Mouse (Mus musculus) spleen, postnatal 4 days (tissue): ENCODE measurements at regions not wholly inside any gene's neighbourhood (a gene's known extent, or its start where the extent isn't known, plus 50 kb on each side); places are given as distances from the start of the nearest gene placed in this dataset.

ENCODE experiments used
- DNase-seq, 2 experiments: peaks; one replicate each; pipeline ENCODE4 v3.0.0; 2022; ENCODE audit warnings: low spot score in 2 of 2

DNA sequence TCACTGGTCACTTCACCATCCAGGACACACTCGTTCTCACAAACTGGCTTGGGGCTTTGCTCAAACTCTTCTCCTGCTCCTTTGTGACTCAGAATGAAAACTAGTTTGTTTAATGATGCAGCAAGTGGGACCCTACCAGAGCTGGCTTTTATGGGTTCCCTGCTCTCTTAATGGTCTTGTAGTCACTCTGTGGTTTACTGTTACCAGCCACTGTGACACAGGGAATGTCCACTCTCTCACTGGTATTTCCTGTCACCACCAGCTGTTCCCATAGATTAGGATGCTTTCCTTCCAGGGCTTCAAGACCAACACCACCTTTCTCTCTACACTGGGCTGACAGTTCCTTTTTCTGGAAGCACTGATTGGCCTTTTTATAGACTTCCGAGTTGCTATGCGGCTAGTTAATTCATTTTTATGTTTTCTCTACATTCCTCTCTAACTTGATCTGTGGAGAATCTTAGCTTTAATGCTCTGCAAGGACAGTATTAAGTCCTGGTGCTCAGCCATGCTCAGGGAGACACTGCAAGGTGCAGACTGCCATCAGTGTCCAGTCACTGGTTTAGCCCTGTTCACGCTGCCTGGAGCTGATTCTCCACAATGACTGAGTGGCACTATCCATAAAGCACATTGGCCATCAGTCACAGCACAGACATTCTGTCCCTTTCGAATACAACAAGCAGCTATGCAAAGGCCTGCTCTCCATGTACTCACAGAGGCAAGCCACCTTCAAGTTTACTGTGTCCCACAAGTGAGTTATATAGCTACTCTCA is 149.2 kb upstream of the Klf14 start:
- no peak for DNase-seq

DNA sequence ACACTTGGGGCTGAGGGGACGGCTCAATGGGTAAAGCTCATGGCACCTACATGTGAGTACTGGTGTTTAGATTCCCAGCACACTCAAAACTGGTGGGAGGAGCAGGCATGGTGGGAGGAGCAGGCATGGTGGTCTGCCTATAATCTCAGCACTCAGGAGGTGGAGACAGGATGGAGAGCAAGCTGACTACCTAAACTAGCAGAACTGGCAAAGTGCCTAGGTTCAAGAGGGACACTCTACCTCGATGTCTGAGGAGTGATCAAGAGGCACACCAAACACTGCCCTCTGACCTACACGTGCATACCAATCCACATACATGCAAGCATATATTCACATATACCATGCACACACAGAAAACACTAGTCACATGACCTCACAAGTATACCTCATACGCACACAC is 150.7 kb upstream of the Klf14 start:
- no peak for DNase-seq

- no peak for DNase-seq
Observed at GRCm38 (mm10) chr6:31112293-31113077, 153.6 kb upstream of the Klf14 start.

- no peak for DNase-seq
Observed at GRCm38 (mm10) chr6:31113558-31114326, 154.9 kb upstream of the Klf14 start.

GRCm38 (mm10) chr6:31114336-31115335 is 155.8 kb upstream of the Klf14 start:
- no peak for DNase-seq

DNA sequence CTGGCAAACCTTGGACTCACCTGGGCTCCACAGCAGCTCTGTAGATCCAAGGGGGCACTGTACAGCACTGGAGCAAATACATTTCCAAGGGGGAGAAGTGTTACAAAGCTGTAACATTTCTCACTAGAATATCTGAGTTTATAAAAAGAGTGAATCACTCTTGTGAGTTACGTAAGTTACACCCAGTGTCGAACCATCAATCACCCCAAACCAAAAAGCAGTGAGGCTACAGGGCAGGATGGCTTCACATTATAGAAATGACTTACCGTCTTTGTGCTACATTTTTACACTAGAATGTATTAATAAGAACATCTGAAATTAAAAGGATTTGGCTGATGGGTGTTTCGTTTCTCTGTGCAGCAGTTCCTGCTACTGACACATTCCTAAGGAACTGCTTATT is 156.7 kb upstream of the Klf14 start:
- no peak for DNase-seq

DNA sequence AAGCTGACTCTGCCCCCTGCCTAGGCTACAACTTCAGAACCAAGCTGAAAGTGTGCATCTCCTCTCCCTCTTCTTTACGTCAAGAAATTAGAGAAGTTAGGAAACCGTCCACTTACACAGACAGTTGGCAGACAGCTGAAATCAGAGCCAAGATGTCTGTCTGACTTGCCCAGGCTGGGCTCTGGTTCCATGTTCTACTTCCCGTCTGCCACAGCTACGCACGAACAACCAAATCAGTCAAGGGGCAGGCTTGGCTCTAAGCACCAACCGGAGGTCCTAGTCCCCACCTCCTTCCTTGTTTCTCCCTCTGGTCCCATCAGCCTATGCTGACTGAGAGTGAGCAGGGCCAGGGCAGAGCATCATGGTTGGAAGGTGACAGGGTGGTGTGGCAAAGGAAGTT is 157.5 kb upstream of the Klf14 start:
- DNase-seq = no peak

DNA sequence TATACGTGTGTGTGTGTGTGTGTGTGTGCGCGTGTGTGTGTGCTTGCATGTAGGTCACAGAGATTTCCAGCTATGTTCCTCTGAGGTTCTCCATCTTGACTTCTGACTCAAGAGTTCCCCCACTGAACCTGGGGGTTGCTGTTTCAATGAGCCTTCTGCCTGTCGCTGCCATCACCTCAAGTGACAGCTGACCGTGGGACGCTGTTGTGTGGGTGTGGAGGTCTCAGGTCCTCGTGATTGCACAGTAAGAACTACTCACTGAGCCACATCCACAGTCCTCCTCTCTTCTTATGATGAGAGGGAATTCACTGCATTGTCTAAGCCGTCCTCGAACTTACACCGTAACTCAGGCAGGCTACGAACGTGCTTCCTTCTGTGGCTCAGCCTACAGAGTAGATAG is 158.8 kb upstream of the Klf14 start:
- DNase-seq = no peak

GRCm38 (mm10) chr6:31121008-31121407 is 162.1 kb upstream of the Klf14 start:
- no peak for DNase-seq

- no peak for DNase-seq
Observed at GRCm38 (mm10) chr6:31122895-31123294, 164.0 kb upstream of the Klf14 start.

DNA sequence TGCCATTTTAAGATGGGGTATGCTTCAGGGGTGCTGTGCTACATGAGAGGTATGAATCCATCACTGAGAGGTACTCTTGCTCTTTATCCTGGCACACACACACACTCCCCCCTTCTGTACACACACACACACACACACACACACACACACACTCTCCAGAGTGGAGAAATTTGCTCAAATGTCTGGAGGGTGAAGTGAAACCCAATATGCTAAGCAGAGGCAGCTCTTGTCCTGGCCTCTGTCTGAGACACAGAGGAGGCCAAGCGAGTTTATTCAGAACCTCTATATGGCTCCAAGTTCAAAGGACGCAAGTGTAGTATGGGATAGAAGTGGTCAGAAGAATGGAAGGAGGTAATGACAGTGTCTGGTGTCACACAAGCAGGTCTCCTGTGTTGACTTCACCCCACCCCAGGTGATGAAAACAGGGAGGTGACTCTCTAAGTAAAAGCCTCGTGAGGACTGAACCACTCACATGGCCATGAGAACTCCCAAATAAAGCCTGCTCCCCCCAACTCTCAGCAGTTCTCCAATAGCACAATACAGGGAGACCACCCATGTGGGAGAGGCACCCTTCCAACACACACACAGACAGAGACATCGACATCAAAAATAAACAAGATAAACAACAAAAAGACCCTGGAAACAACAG is 164.6 kb upstream of the Klf14 start:
- DNase-seq = no peak

GRCm38 (mm10) chr6:31124076-31124475 is 165.2 kb upstream of the Klf14 start:
- DNase-seq = no peak

- no peak for DNase-seq
Observed at GRCm38 (mm10) chr6:31124872-31125271, 166.0 kb upstream of the Klf14 start.

GRCm38 (mm10) chr6:31125328-31126118 is 166.6 kb upstream of the Klf14 start:
- DNase-seq = peak; percentile 73 to 78

DNA sequence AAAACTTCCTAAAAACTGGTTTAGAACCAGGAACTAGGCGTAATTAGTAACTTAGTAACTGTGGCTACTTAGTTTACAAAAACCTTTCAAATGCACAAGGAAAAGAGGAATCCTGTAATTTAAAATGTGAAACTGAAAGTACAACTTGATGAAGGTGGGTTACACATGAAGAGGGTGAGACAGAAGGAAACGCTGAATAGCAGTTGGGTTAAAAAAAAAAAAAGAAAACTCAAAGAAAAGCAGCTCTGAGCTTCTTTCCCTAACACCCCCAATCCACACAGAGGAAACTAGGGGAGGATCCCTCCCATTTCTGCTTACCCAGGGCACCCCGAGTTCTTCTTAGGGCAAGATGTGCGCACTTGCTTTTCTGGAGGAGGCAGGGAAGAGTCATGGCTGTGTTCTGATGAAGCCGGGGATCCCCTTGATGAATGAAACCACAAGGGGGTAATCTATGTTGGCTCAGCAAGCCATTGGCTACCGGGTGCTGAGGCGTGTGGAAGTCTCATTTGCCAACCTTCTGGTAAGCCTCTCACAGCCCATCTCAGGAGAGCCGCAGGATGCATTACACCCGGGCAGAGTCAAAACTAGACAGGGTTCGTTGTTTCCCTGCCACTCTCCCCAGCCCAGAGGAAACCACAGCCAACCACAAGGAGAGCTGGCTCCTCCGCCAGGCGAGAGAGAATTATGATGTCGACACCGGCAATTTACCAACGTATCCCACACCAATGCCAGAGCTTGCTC is 167.4 kb upstream of the Klf14 start:
- DNase-seq = peak; percentile 61 to 77

DNA sequence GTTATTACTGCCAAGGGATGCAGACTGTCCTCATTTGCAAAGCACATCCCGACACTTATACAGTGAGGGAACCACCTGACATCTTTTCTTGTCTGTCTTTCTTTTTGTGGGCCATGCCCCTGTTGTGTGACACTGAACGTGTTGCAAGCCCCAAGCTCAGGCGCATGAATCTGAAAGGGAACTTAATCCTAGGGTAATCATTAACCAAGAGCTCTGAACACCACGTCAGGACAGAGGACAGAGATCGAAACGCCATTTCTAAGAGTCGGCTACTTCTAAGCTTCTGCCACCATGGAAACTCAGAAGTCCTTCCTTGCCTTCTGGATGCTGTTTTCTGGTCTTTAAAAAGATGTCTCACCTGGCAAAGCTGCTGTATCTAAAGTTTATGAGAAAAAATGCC is 170.3 kb upstream of the Klf14 start:
- DNase-seq = no peak

- DNase-seq = no peak
Observed at GRCm38 (mm10) chr6:31129987-31130386, 171.1 kb upstream of the Klf14 start.

GRCm38 (mm10) chr6:31130522-31130921 is 171.6 kb upstream of the Klf14 start:
- no peak for DNase-seq

DNA sequence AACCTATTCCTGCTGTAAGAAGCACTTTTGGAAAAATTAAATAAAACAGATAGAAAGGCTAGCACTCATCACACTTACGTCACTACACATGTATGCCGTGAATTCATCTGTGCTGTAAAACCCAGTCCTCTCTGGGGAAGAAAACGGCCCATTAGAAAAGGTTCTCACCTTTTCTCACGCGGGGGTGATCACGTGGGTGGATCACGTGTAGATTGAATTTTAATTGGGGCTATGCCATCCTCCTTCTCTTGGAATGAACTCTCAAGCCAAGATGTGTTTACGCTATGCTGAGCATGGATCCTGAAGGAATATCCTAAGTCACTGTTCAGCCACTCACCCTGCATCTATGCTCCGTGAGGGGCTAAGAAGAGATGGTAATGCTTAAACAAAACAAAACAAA is 172.8 kb upstream of the Klf14 start:
- no peak for DNase-seq
